Mouse (Mus musculus) lung, postnatal 0 days (tissue): ENCODE results near the gene Rasal1.

Source experiments
- CTCF ChIP-seq: IDR thresholded peaks from 2 replicates; pipeline ENCODE4 v1.5.1; 2016; ENCODE audit warnings: antibody characterized with exemption, mild to moderate bottlenecking
- EP300 ChIP-seq: IDR thresholded peaks from 2 replicates; pipeline ENCODE4 v1.6.1; 2016; ENCODE audit warnings: antibody characterized with exemption, mild to moderate bottlenecking, control low read depth

DNA sequence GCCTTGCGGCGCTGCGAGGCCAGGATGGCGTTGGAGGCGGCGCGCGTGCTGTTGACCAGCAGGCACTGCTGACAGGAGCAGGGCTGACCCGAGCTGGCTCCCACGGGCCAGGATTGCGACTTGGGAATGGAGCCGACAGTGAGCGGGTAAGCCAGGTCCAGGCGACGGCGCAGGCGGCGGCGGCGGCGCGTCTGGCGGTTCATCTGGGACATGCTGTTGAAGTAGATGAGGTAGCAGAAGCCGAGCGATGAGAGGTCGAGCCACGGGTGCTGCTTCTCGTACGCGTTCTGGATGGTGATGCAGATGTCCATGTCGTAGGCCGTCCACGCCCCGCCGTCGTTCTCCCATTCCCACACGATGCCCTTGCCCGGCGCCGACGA lies 46.1 kb downstream of the Rasal1 start:
- TF ChIP-seq CTCF: no peak
- no peak for TF ChIP-seq EP300
